Mouse (Mus musculus) heart, embryonic 14.5 days (tissue): ENCODE measurements around the gene Pdcd1lg2. TPM values are rescaled to one million over a fixed set of nuclear protein-coding genes. Genes with fewer than 3 reads are reported as not detected.

ENCODE experiments used
- ATAC-seq: fragments of 200-750 bp; cut with Nextera tagmentation; 2 replicates; pipeline ENCODE4 v1.8.0; 2017; ENCODE audit warnings: low read depth, moderate TSS enrichment; ENCODE audit not compliant: insufficient number of reproducible peaks, insufficient read depth, low FRiP score
- H3K27ac ChIP-seq, 2 experiments: fragments of 200-500 bp in 1 of 2; fragments of 300-500 bp in 1 of 2; sonication (generic) in 1 of 2; replicated peaks in 1 of 2; 2 replicates each; pipeline ENCODE4 v1.5.1; 2012 to 2014; ENCODE audit warnings: low read depth in 2 of 2, low read length in 2 of 2, control low read depth in 1 of 2, mild to moderate bottlenecking in 1 of 2, mixed read lengths in 1 of 2; ENCODE audit not compliant: control insufficient read depth in 1 of 2, insufficient read depth in 1 of 2
- H3K27me3 ChIP-seq: fragments of 300-500 bp; sonication (generic); 2 replicates; pipeline ENCODE4 v1.6.1; 2014; ENCODE audit warnings: mild to moderate bottlenecking, low read length, control low read depth; ENCODE audit not compliant: control insufficient read depth, insufficient read depth
- H3K36me3 ChIP-seq: fragments of 300-500 bp; sonication (generic); 2 replicates; pipeline ENCODE4 v1.6.1; 2014; ENCODE audit warnings: mild to moderate bottlenecking, control low read depth, low read length, mixed read lengths; ENCODE audit not compliant: control insufficient read depth, insufficient read depth
- H3K4me1 ChIP-seq, 2 experiments: fragments of 200-500 bp in 1 of 2; fragments of 300-500 bp in 1 of 2; sonication (generic) in 1 of 2; 2 replicates each; pipeline ENCODE4 v1.6.1; 2012 to 2014; ENCODE audit warnings: low read length in 2 of 2, control low read depth in 1 of 2, mixed read lengths in 1 of 2; ENCODE audit not compliant: control insufficient read depth in 2 of 2, insufficient read depth in 2 of 2
- H3K4me2 ChIP-seq: fragments of 300-500 bp; sonication (generic); 2 replicates; pipeline ENCODE4 v1.6.1; 2014; ENCODE audit warnings: mild to moderate bottlenecking, low read length
- H3K4me3 ChIP-seq, 2 experiments: fragments of 200-500 bp in 1 of 2; fragments of 300-500 bp in 1 of 2; sonication (generic) in 1 of 2; 2 replicates each; pipeline ENCODE4 v1.5.1; 2012 to 2014; ENCODE audit warnings: low read length in 2 of 2, mild to moderate bottlenecking in 2 of 2, control low read depth in 1 of 2, low read depth in 1 of 2, moderate library complexity in 1 of 2; ENCODE audit not compliant: control insufficient read depth in 1 of 2, insufficient read depth in 1 of 2
- H3K9ac ChIP-seq: fragments of 300-500 bp; sonication (generic); 2 replicates; pipeline ENCODE4 v1.6.1; 2014; ENCODE audit warnings: mild to moderate bottlenecking, low read length
- H3K9me3 ChIP-seq: fragments of 300-500 bp; sonication (generic); 2 replicates; pipeline ENCODE4 v1.6.1; 2016; ENCODE audit warnings: low read length, control low read depth; ENCODE audit not compliant: control insufficient read depth
- WGBS: fragments of 180-500 bp; shearing (Covaris S2); extraction: QIAGEN DNeasy Blood & Tissue Kit; methylation state at CpG from one replicate; pipeline ENCODE4 v1.1.7; 2014; 5-methylcytosine and 5-hydroxymethylcytosine counted together
- polyA plus RNA-seq: library from polyadenylated mRNA; unstranded; fragments of >200 nt; fragmentation: Nextera tagmentation; extraction: Ambion mirVana; gene quantifications from 2 replicates; pipeline ENCODE4 v1.2.1, GENCODE M21; 2014

Gene Pdcd1lg2
- polyA plus RNA-seq, 1 experiment from 2014 or later = not detected

- H3K27ac ChIP-seq = no peak overlapping the region
- WGBS = 78% methylated on average over 4 of the region's 4 CpGs
- no peak for ATAC-seq
Observed at GRCm38 (mm10) chr19:29494454-29494853, 83.7 kb downstream of the Pdcd1lg2 start.

DNA sequence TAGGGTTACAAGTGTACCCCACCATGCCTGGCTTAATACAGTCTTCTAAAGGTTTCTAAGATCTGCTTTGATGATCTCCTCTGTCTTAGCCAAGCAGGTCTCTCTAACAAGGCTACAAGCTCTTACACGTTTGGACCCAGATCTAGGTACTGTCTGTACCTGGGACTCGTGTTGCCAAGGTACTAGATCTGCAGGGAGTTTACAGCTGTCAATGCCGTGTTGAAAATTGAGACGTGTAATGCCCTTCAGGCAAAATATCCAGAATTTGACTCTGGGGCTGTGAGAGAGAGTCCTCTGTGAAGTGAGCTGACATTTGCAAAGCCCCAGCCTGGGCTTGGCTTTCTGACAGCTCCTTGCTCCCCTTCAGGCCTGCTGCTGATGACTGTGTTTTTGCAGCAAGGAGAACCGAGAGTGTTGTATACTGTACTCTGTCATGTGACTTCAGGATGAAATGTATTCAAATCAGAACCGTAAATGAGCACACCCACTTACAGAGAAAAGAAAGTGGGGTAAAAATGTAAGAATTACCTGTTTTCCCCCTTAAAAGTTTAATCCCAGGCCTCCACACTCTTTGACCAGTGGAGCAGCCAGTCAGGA, 85.4 kb downstream of the Pdcd1lg2 start:
- Histone ChIP-seq H3K9me3 (no peaks in the 10 kb centered on the region), H3K27ac (no peak overlapping the region), H3K9ac (no peak overlapping the region), H3K4me1 (no peaks in the 10 kb centered on the region; a peak in 1 of 4 replicates), H3K4me2 (no peak overlapping the region), H3K4me3 (no peak overlapping the region), H3K36me3 (no peaks in the 10 kb centered on the region), H3K27me3 (no peaks in the 10 kb centered on the region)
- no peak for ATAC-seq
- 78% methylated on average over 6 of the region's 6 CpGs for WGBS

More at GRCm38 (mm10) chr19:29494454-29494853, 83.7 kb downstream of the Pdcd1lg2 start:
- Histone ChIP-seq H3K9ac (no peak overlapping the region), H3K9me3 (no peaks in the 10 kb centered on the region), H3K27me3 (no peaks in the 10 kb centered on the region), H3K4me1 (no peaks in the 10 kb centered on the region), H3K4me2 (no peak overlapping the region), H3K4me3 (no peak overlapping the region), H3K36me3 (no peaks in the 10 kb centered on the region)

- Histone ChIP-seq H3K27ac (no peak overlapping the region), H3K36me3 (no peaks in the 10 kb centered on the region), H3K4me2 (no peak overlapping the region), H3K4me1 (no peaks in the 10 kb centered on the region; a peak in 1 of 4 replicates), H3K4me3 (no peak overlapping the region), H3K27me3 (no peaks in the 10 kb centered on the region), H3K9ac (no peak overlapping the region), H3K9me3 (no peaks in the 10 kb centered on the region)
- 76% methylated on average over 7 of the region's 7 CpGs for WGBS
- no peak for ATAC-seq
Observed at GRCm38 (mm10) chr19:29496786-29497557, 86.3 kb downstream of the Pdcd1lg2 start.

DNA sequence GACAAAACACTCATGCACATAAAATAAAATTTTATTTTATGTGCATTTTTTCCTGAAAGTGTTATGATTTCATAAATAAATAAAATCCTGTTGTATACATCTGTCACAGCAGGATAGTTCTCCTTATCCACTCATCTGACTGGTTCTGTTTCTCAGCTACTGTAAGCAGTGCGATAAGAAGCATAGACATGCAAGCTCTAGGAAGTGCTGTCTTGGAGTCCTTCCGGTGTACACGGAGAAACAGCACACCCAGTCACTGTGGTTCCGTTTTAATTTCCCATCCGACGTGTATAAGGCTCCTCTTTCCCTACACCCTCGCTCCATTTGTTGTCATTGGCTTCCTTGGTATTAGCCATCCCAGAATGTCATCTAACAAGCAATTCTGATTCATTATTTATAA, 87.2 kb downstream of the Pdcd1lg2 start:
- H3K4me3 ChIP-seq = no peak overlapping the region
- WGBS = 73% methylated on average over 7 of the region's 7 CpGs
- no peaks in the 10 kb centered on the region for H3K9me3 ChIP-seq
- H3K9ac ChIP-seq = no peak overlapping the region
- H3K36me3 ChIP-seq = no peaks in the 10 kb centered on the region
- H3K4me1 ChIP-seq = no peaks in the 10 kb centered on the region; a peak in 1 of 4 replicates
- H3K4me2 ChIP-seq = no peak overlapping the region
- no peaks in the 10 kb centered on the region for H3K27me3 ChIP-seq
- no peak for ATAC-seq
- no peak overlapping the region for H3K27ac ChIP-seq

DNA sequence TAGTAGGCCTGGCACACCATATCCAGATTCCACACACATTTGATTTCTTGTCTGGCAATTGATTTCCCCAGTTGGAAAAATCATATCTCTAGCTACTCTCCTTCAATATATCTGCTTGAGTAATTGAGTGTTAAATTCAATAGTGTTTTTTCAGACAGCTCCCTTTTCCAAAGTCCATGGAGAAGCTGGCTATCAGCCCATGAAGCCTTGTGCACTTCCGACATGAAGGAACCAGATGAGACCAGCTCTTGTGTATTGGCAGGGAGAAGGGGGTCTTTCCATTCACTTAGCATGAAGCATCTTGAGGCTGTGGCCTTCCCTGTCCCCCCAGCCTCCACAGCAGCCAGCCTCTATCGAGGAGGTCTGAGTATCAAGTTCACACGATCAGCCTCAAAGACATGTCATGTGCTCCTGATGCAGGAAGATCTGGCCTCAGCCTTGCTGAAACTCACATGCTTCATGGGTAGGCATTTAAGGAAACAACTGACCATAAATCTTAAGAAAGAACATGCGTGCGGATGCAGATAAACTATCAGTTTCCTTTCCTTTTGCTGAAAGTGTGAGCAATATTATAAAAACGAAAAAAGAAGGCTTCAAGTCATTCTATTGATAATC, 88.2 kb downstream of the Pdcd1lg2 start:
- Histone ChIP-seq H3K4me2 (no peak overlapping the region), H3K4me3 (no peak overlapping the region), H3K4me1 (no peaks in the 10 kb centered on the region; a peak in 2 of 4 replicates), H3K9me3 (no peaks in the 10 kb centered on the region), H3K27ac (no peak overlapping the region), H3K36me3 (no peaks in the 10 kb centered on the region), H3K9ac (no peak overlapping the region), H3K27me3 (no peaks in the 10 kb centered on the region)
- no peak for ATAC-seq
- 67% methylated on average over 6 of the region's 6 CpGs for WGBS

GRCm38 (mm10) chr19:29500333-29500732, 89.6 kb downstream of the Pdcd1lg2 start:
- Histone ChIP-seq H3K4me2 (no peak overlapping the region), H3K27ac (no peak overlapping the region), H3K27me3 (no peaks in the 10 kb centered on the region), H3K9ac (no peak overlapping the region), H3K9me3 (no peaks in the 10 kb centered on the region), H3K4me1 (no peaks in the 10 kb centered on the region; a peak in 2 of 4 replicates), H3K36me3 (no peaks in the 10 kb centered on the region), H3K4me3 (no peak overlapping the region)
- ATAC-seq = no peak
- 82% methylated on average over 1 of the region's 1 CpGs for WGBS

DNA sequence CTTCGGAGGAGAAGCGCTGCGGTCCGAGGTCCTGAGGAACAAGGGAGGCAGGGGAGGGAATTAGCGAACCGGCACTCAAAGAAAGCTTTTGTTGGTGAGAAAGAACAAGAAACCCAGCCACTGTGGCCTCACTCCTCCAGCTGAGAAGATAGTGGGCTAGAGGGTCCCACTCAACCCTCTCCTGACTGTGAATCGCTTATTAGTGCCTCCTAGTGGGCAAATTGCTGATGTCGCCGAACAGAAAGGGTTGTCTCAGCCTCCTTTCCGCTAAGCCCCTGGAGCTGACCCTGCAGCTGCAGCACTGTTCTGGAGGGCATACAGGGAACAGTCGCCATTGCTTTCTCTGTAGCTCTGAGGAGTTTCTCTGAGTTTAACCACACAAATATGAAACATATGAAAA, 90.4 kb downstream of the Pdcd1lg2 start:
- ATAC-seq = no peak
- Histone ChIP-seq H3K36me3 (no peaks in the 10 kb centered on the region), H3K4me1 (no peaks in the 10 kb centered on the region; a peak in 2 of 4 replicates), H3K27me3 (no peaks in the 10 kb centered on the region), H3K4me2 (peak overlapping the region; percentile 60), H3K4me3 (peak overlapping the region; percentile 27 to 29), H3K27ac (peak overlapping the region in 1 of 2 experiments; percentile 18; a peak in 2 of 4 replicates), H3K9me3 (no peaks in the 10 kb centered on the region), H3K9ac (peak overlapping the region; percentile 31; the same call in 1 of the 2 replicates)
- 49% methylated on average over 11 of the region's 11 CpGs for whole genome bisulfite sequencing
